Mouse (Mus musculus) cerebellum, postnatal 25 days (tissue): ENCODE data around the gene Gmppb.
"Not testable (repeated sequence)": the region's sequence is repeated elsewhere in the genome, so short reads cannot be mapped to it uniquely, and the experiment has no call there.

ENCODE experiments used
- DNase-seq, 2 experiments: peaks; one replicate each; pipeline ENCODE4 v3.0.0; 2021; ENCODE audit warnings: mixed read lengths in 2 of 2

Gmppb gene

GRCm38 (mm10) chr9:108049016-108049455, at the start of gene Gmppb:
Gene Gmppb, plus strand, starts transcription at chr9:108049242.
- DNase-seq, result peak; percentile 95 to 96

DNA sequence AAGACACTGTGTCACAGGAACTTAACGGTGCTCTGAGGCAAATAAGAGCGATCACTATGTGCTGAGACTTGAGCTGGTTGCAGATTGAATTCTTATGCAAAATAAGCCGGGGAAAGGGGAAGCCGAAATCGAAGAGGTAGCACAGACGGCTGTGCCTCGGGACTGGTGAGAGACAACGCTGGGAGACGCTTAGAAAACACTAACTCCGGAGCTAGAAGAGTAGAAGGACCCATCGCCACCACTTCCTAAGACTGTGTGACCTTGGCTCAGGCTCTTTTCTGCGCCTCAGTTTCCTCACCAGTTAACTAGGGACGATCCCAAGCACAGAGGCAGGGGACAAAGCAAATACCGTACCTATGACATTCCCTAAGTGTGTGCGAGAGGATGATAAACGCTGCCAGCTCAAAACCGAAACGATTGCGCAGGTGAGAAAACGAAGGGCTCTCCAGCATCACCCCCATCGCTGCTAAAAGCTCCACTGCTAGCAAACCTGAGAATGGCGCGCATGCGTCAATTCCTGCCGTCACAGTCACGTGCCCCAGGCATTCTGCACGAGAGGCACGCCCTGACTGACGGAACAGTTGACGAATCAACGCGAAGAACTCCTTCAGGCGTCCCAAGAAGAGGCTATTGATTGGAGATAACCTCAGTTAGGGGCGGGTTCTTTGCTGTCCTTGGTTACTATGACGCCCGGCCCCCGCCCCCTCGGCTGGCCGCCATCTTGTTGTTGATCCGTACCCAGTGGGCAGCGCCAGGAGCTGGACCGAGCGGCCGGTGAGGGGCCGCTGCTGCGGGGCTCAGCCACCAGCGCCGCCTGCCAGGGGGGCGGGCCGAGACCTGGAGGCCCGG, 46.9 kb upstream of the Gmppb start, which contains the start of gene Ip6k1:
Gene Ip6k1 (plus strand): TSS at position 580 of the 849 bp plus-strand sequence.
- DNase-seq, result peak; percentile 100

- no peak for DNase-seq
Measured at GRCm38 (mm10) chr9:108002778-108003530, 46.1 kb upstream of the Gmppb start.

DNA sequence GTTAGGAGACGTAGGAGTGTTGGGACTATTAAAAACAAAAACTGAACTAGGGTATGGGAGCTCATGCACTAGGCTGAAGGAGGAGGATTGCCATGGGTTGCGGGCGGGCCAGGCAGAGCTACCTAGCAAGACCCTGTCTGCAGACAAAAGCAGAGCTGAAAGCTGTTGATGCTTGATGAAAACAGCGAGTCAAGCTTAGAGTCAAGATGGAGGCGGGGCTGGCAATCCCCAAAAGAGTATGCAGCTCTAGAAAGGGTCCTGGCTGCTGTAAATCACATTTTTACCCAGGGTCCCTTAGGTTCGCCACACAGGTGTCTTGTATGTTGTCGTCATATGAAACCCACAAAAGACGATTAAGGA, 45.5 kb upstream of the Gmppb start:
- DNase-seq, result peak; percentile 39 to 46

- DNase-seq, result no peak
Measured at GRCm38 (mm10) chr9:108008041-108008440, 41.0 kb upstream of the Gmppb start.

DNA sequence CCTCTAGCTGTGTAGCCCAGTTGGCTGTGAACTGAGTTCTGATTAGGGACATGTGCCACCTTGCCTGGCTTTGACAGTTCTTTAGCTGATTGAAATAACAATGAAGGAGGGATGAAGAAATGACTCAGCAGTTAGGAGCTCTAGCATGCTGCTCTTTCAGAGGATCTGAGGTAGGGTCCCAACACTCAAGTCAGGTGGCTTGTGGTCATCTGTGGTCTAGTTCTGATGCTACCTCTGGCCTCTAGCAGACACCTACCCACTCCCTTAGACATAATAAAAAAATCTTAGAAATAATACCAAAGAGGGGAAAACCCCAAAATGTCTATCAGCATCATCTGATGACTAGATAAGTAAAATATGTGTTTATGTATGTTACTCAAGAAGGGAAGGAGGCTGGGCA, 38.7 kb upstream of the Gmppb start:
- no peak for DNase-seq

GRCm38 (mm10) chr9:108013577-108013976, 35.5 kb upstream of the Gmppb start:
- not testable (repeated sequence) for DNase-seq

- no peak for DNase-seq
Measured at GRCm38 (mm10) chr9:108017127-108017526, 31.9 kb upstream of the Gmppb start.

GRCm38 (mm10) chr9:108020741-108021140, 28.3 kb upstream of the Gmppb start:
- no peak for DNase-seq

DNA sequence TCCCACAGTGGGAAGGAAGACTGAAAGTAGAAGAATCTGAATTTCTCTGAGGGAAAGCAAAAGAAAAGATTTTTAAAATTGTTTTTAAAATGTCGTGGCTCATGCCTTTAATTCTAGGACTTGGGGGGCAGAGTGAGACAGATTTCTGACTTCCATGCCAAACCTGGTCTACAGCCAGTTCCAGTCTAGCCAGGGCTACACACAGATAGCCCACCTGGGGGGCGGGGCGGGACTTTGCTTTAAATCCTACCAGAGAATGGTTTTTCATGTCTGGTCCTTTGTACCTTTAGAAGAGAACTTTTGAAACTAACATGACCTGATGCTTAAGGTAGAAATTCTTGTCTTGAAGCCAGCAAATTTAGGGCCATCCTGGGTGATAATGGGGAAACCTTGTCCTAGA, 25.8 kb upstream of the Gmppb start:
- peak in 1 of 2 experiments; percentile 57 for DNase-seq

DNA sequence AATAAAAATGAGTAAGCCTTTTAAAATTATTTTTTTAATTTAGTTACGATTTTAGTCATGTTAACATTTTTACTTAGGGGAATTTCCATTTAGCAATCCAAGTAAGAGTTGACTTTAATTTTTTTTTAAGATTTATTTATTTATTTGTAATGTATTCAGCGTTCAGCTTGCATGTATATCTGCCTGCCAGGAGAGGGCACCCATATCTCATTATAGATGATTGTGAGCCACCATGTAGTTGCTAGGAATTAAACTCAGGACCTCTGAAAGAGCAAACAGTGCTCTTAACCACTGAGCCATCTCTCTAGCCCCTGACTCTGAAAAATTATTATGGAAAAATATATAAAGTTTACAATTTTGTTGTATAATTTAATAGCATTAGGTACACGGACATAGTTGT, 22.5 kb upstream of the Gmppb start:
- no peak for DNase-seq

- no peak for DNase-seq
Measured at GRCm38 (mm10) chr9:108027867-108028266, 21.2 kb upstream of the Gmppb start.

GRCm38 (mm10) chr9:108032126-108032525, 16.9 kb upstream of the Gmppb start:
- no peak for DNase-seq

- DNase-seq, result no peak
Measured at GRCm38 (mm10) chr9:108035331-108036156, 13.5 kb upstream of the Gmppb start.

GRCm38 (mm10) chr9:108044751-108045492, 4.1 kb upstream of the Gmppb start:
- DNase-seq, result no peak

GRCm38 (mm10) chr9:108046582-108046981, 2.5 kb upstream of the Gmppb start:
- DNase-seq, result no peak

- peak in 1 of 2 experiments; percentile 32 for DNase-seq
Measured at GRCm38 (mm10) chr9:108047601-108048565, 1.2 kb upstream of the Gmppb start.

- no peak for DNase-seq
Measured at GRCm38 (mm10) chr9:108048566-108048955, 481 bp upstream of the Gmppb start.

GRCm38 (mm10) chr9:108049561-108050251, 664 bp downstream of the Gmppb start:
- DNase-seq, result no peak
